17 mouse cellular contexts compared by ENCODE assay signal in genomic region chr10:9005140-9005909, GRCm38 (mm10).
DNase-seq lines count a peak whose midpoint lies in the region; ATAC-seq and TF ChIP-seq lines count a peak whose summit lies in the region.
"Had no signal": no experiment of that assay in that cellular context is flagged by ENCODE, and none has a peak within 500 bp of the region (broad histone marks: within the 10 kb centered on the region; RNA-seq: fewer than 3 reads in every experiment).

No protein-coding gene starts in this region.

- peak overlapping the region; percentile 37; the same call in 1 of the 2 replicates for H3K27ac ChIP-seq in heart, embryonic 10.5 days
- H3K27ac ChIP-seq in heart, embryonic 12.5 days (ENCODE audit: poor library complexity, severe bottlenecking), result no peak overlapping the region
- no peak overlapping the region for H3K27ac ChIP-seq in lung, embryonic 16.5 days (ENCODE audit: low read length)
- no peak overlapping the region for H3K27ac ChIP-seq in cerebellum, adult 2 months (ENCODE audit: insufficient read depth, low read length)
- H3K27ac ChIP-seq: embryonic facial prominence, embryonic 13.5 days; heart, embryonic 13.5 days; hindbrain, embryonic 15.5 days; midbrain, embryonic 13.5 days; neural tube, embryonic 12.5 days had no signal

- peak; percentile 76 for DNase-seq in heart, embryonic 10.5 days (ENCODE audit: low spot score)
- DNase-seq in urinary bladder, postnatal 25 days (ENCODE audit: low spot score), result peak; percentile 15
- DNase-seq in urinary bladder, postnatal 10 days (ENCODE audit: low spot score), result no peak
- DNase-seq in cerebellum, adult 2 months, result no peak
- no peak for DNase-seq in gastrocnemius, postnatal 10 days
- DNase-seq: adrenal gland, postnatal 10 days; cerebellum, adult 9-11 months had no signal

- 45% methylated on average over 10 of the region's 10 CpGs for WGBS in heart, embryonic 10.5 days
- WGBS in heart, embryonic 12.5 days, result 34% methylated on average over 10 of the region's 10 CpGs
- WGBS in lung, embryonic 16.5 days, result 28% methylated on average over 10 of the region's 10 CpGs
- WGBS in cerebellum, adult 2 months, result 66% methylated on average over 10 of the region's 10 CpGs

- H3K36me3 ChIP-seq in heart, embryonic 10.5 days, result no peaks in the 10 kb centered on the region
- H3K36me3 ChIP-seq in heart, embryonic 12.5 days, result no peaks in the 10 kb centered on the region
- no peaks in the 10 kb centered on the region for H3K36me3 ChIP-seq in lung, embryonic 16.5 days (ENCODE audit: control insufficient read depth, insufficient read depth, low read length)
- H3K36me3 ChIP-seq: embryonic facial prominence, embryonic 13.5 days; heart, embryonic 13.5 days; hindbrain, embryonic 15.5 days; midbrain, embryonic 13.5 days; neural tube, embryonic 12.5 days had no signal

- H3K4me2 ChIP-seq in heart, embryonic 12.5 days, result no peak overlapping the region
- H3K4me2 ChIP-seq in lung, embryonic 16.5 days (ENCODE audit: low read depth, low read length), result no peak overlapping the region
- H3K4me2 ChIP-seq: embryonic facial prominence, embryonic 13.5 days; heart, embryonic 13.5 days; hindbrain, embryonic 15.5 days; liver, embryonic 11.5 days; midbrain, embryonic 13.5 days; neural tube, embryonic 12.5 days had no signal

- TF ChIP-seq CTCF in cerebellum, adult 2 months (IDR thresholded peaks at IDR 0.05; ENCODE audit: borderline replicate concordance, insufficient read depth, low read depth, low read length), result no peak

- no peaks in the 10 kb centered on the region for H3K27me3 ChIP-seq in heart, embryonic 10.5 days (ENCODE audit: insufficient read depth, poor library complexity, severe bottlenecking)
- no peaks in the 10 kb centered on the region for H3K27me3 ChIP-seq in heart, embryonic 12.5 days (replicated peaks)
- no peaks in the 10 kb centered on the region for H3K27me3 ChIP-seq in lung, embryonic 16.5 days (ENCODE audit: control insufficient read depth, insufficient read depth, low read depth, low read length)
- no peaks in the 10 kb centered on the region for H3K27me3 ChIP-seq in cerebellum, adult 2 months (ENCODE audit: control insufficient read depth, insufficient read depth, low read length)
- H3K27me3 ChIP-seq: embryonic facial prominence, embryonic 13.5 days; heart, embryonic 13.5 days; hindbrain, embryonic 15.5 days; midbrain, embryonic 13.5 days; neural tube, embryonic 12.5 days; Patski had no signal

- no peaks in the 10 kb centered on the region for H3K9me3 ChIP-seq in heart, embryonic 10.5 days
- H3K9me3 ChIP-seq in heart, embryonic 12.5 days (replicated peaks), result no peaks in the 10 kb centered on the region
- H3K9me3 ChIP-seq in lung, embryonic 16.5 days (ENCODE audit: control insufficient read depth, low read length), result no peaks in the 10 kb centered on the region
- H3K9me3 ChIP-seq: embryonic facial prominence, embryonic 13.5 days; heart, embryonic 13.5 days; hindbrain, embryonic 15.5 days; midbrain, embryonic 13.5 days; neural tube, embryonic 12.5 days had no signal

- H3K4me3 ChIP-seq in heart, embryonic 10.5 days, result no peak overlapping the region
- H3K4me3 ChIP-seq in heart, embryonic 12.5 days, result no peak overlapping the region
- H3K4me3 ChIP-seq in lung, embryonic 16.5 days (ENCODE audit: low read length), result no peak overlapping the region
- H3K4me3 ChIP-seq in cerebellum, adult 2 months (replicated peaks; ENCODE audit: insufficient read depth, low read depth, low read length), result no peak overlapping the region
- H3K4me3 ChIP-seq: embryonic facial prominence, embryonic 13.5 days; heart, embryonic 13.5 days; hindbrain, embryonic 15.5 days; midbrain, embryonic 13.5 days; neural tube, embryonic 12.5 days had no signal

- peaks cover 9% of the 10 kb centered on the region for H3K4me1 ChIP-seq in heart, embryonic 10.5 days
- peaks cover 8% of the 10 kb centered on the region; the same call in 1 of the 2 replicates for H3K4me1 ChIP-seq in heart, embryonic 12.5 days (replicated peaks)
- H3K4me1 ChIP-seq in lung, embryonic 16.5 days (replicated peaks; ENCODE audit: control insufficient read depth, insufficient read depth, low read length), result peaks cover 6% of the 10 kb centered on the region; the same call in 1 of the 2 replicates
- no peaks in the 10 kb centered on the region for H3K4me1 ChIP-seq in cerebellum, adult 2 months (ENCODE audit: control insufficient read depth, insufficient read depth, low read length)
- H3K4me1 ChIP-seq: hindbrain, embryonic 15.5 days; neural tube, embryonic 12.5 days had no signal

- ATAC-seq in heart, embryonic 12.5 days (ENCODE audit: insufficient number of reproducible peaks, low FRiP score), result no peak
- peak; percentile 77 for ATAC-seq in lung, embryonic 16.5 days (ENCODE audit: low read depth)
- ATAC-seq: CD4-positive, CD25-positive, alpha-beta regulatory T cell, adult 4 months; midbrain, embryonic 13.5 days; Patski had no signal

- H3K9ac ChIP-seq in heart, embryonic 12.5 days, result no peak overlapping the region
- H3K9ac ChIP-seq in lung, embryonic 16.5 days (ENCODE audit: low read length), result no peak overlapping the region
- H3K9ac ChIP-seq: embryonic facial prominence, embryonic 13.5 days; heart, embryonic 13.5 days; hindbrain, embryonic 15.5 days; midbrain, embryonic 13.5 days; neural tube, embryonic 12.5 days had no signal

- TF ChIP-seq POLR2A in cerebellum, adult 2 months (IDR thresholded peaks at IDR 0.05; ENCODE audit: borderline replicate concordance, insufficient read depth, low read length), result no peak

Comparison
In these comparisons a context has a peak if more than half of its experiments do, and no peak if none do; other contexts are left out.
1. DNase-seq: peak in heart, embryonic 10.5 days (single experiment) and urinary bladder, postnatal 25 days (single experiment); none in urinary bladder, postnatal 10 days (single experiment), cerebellum, adult 2 months (0 of 2) and gastrocnemius, postnatal 10 days (single experiment).